Mouse (Mus musculus): ENCODE results near the gene Lgals4.

The Lgals4 gene

DNA sequence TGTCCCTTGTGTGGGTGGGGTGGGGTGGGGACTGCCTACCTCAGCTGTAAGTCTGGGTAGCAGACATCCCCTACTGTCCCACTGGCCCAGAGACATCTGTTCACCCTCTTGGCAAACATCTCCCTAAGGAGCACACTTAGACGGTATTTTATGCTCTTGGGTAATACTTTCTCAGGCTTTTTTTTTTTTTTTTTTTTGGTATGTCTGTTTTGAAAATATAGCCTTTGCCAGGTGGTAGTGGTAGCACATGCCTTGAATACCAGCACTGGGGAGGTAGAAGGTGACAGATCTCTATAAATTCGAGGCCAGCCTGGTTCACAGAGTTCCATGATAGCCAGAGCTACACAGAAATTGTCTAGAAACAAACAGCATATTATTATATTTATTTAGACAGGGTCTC lies 9.7 kb upstream of the Lgals4 start:
- no peak for DNase-seq

- DNase-seq, result peak; percentile 87
Measured at GRCm38 (mm10) chr7:28824941-28825685, 8.5 kb upstream of the Lgals4 start, which contains the start of gene Ech1. Gene Ech1 (plus strand): TSS chr7:28825217.

DNA sequence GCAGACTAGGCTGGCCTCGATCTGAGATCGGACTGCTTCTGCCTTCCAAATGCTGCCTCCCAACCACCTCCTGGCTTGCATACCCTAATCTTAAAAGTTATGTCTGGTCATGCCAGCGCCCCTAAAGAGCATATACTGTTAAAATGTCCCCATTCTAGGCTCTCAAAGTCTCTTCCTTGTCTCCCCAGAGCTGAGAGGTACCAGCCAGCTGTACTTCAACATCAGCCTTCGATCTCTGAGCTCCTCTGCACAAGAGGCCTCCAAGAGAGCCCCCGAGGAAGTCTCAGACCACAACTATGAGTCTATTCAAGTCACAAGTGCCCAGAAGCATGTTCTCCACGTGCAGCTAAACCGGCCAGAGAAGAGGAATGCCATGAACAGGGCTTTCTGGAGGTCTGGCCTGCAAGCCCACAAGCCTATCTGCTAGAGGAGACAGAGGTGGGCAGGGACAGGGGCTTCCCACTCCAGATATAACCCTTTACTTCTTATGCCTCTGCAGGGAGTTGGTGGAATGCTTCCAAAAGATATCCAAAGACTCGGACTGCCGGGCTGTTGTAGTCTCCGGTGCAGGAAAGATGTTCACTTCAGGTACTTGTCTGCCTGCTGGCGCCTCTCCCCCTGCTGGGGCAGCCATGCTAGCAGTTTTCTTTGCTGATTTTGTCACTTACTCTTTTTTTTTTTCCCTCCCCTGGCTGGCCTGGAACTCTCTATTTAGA lies 7.8 kb upstream of the Lgals4 start:
- no peak for DNase-seq

DNA sequence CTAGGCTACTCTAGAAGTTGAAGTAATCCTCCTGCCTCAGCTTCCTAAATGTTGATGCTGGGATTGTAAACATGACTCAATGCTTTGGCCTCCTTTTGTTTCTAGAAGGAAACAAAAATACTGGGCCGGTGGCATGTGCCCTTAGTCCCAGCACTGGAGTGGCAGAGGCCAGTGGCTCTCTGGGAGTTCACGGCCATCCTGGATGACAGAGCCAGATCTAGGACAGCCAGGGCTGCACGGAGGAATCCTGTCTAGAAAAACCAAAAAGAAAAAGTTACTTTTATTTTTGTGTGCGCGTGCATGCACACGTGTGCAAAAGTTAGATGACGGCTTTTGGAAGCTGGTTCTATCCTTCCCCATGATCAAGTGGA lies 7.3 kb upstream of the Lgals4 start:
- no peak for DNase-seq

GRCm38 (mm10) chr7:28827338-28827737 lies 6.3 kb upstream of the Lgals4 start:
- DNase-seq, result peak; percentile 53

- no peak for DNase-seq
Measured at GRCm38 (mm10) chr7:28829821-28830220, 3.8 kb upstream of the Lgals4 start.

DNA sequence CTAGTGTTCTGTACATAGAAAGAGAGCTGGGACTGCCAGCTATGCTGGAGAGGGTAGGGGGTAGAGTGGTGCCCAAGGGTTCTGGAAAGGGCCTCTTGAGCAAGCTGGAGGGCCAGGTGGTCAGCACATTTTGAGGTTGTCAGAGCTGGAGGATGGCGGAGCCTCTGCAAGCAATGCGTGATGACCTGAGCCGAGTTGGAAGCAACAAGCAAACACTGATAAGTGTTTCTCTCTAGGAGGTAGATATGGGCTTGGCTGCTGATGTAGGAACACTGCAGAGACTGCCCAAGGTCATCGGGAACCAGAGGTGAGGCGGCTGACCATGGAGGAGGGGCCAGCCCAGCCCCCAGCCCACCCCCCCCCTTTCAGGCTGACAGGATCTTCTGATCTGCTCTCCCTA lies 2.7 kb upstream of the Lgals4 start:
- no peak for DNase-seq

- no peak for DNase-seq
Measured at GRCm38 (mm10) chr7:28831411-28832125, 2.1 kb upstream of the Lgals4 start.

- DNase-seq, result no peak
Measured at GRCm38 (mm10) chr7:28832137-28832536, 1.5 kb upstream of the Lgals4 start.

GRCm38 (mm10) chr7:28836936-28837335 lies 3.3 kb downstream of the Lgals4 start:
- DNase-seq, result no peak

DNA sequence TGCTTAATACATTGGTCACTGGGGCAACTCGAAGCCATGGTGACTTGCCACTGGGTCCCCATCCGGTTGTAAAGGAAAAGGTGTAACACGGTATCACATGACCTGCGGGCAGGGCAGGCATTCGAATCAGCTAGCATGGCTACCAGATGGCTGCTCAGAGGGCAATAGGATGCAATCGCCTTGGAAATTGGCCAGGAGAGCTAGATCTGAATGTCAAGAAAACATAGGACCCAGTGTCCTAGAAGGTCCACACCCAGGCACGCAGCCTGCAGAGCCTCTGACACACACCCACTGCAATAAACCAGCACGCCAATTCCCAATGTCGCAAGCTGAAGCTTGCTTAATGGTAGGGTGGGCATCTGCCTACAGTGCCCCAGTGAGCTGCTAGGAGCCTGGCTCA lies 4.7 kb downstream of the Lgals4 start:
- DNase-seq, result no peak

DNA sequence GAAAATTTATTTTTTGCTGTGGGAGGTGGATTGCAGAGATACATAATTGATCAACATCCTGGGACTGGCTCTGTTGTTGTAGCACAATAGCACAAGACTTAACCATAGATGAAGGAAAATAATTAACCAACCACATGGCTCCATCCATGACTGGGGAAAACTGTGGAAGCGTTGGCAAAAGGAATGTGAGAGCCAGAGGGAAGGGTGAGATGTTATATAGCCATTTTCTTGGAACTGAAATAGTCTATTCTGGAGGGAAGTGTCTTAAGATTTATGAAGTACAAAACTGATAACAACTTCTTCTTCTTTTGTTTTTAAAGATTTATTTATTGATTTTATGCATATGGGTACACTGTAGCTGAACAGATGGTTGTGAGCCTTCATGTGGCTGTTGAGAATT lies 13.6 kb downstream of the Lgals4 start:
- DNase-seq, result no peak

DNA sequence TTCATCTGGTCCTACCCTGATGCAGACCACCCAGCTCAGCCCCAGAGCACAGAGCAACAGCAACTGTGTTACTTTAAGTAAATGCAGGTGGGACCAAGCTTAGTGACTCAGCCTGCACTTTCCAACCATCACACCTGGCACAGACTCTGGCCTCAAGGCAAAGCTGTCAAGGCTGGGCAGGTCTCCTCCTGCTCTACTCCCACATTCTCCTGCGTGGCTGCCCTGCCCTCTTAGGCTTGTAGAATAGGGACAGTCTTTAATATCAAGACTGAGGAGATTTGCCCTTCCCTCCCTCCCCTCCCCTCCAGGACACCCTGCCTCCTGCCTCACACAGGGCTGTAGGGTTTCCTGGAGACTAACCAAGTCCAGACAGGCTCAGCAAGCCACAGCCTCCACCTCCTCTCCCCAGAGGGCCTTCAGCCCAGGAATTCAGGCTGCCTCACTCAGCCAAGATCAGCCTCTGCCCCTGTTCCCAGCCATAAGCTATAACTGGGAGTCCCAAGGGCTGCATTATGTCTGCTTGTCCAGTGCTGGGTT lies 16.1 kb downstream of the Lgals4 start:
- DNase-seq, result no peak

DNA sequence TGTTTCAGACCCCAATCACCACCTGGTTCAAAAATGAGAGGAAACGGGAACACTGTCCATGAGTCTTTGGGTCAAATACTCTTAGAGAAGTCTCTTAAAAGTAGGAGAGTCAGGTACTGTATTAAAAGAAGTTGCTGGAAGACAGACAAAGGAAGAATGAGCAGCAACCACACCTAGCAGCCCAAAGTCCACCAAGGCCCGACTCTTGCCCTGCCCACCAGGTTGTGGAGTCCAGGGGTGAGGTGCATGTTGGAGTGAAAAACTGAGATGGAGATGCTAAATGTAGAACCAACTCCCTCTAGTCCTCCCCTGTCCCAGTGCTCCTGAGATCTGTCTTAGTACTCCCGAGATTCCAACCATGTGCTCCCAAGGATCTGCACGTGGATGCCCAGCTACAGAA lies 17.0 kb downstream of the Lgals4 start:
- DNase-seq, result no peak

- no peak for DNase-seq
Measured at GRCm38 (mm10) chr7:28859953-28860352, 26.3 kb downstream of the Lgals4 start.

GRCm38 (mm10) chr7:28860898-28861297 lies 27.2 kb downstream of the Lgals4 start:
- no peak for DNase-seq

DNA sequence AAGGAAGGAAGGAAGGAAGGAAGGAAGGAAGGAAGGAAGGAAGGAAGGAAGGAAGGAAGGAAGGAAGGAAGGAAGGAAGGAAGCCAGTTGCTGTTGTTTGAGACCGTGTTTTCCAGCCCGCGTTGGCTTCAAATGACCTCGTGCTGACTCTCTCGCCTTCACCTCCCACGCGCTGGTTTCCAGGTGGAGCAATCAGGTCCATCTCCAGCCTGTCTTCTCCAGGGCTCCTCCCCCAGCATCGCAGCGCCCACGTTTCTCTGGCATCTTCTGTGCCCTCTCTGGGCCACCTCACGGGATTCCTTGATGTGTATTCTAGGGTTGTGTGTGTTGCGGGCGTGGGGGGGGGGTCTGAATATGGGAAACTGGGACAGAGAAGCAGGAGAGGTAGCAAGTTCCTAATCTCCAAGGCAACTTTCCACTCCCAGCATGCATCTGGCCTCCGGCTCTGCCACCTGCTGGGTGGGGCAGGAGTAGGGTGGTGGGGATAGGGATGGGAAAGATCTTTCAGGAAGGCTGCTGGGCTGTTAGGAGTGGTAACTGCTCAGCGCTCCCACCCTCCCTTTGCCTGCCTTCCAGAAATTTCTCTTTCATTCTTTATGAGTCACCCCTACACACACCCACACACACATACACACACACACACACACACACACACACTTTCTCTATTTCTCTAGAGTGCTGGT lies 29.3 kb downstream of the Lgals4 start:
- DNase-seq, result peak; percentile 77

- no peak for DNase-seq
Measured at GRCm38 (mm10) chr7:28863540-28863939, 29.9 kb downstream of the Lgals4 start, which contains the start of gene Lgals7. Gene Lgals7 (plus strand): TSS chr7:28863853.

DNA sequence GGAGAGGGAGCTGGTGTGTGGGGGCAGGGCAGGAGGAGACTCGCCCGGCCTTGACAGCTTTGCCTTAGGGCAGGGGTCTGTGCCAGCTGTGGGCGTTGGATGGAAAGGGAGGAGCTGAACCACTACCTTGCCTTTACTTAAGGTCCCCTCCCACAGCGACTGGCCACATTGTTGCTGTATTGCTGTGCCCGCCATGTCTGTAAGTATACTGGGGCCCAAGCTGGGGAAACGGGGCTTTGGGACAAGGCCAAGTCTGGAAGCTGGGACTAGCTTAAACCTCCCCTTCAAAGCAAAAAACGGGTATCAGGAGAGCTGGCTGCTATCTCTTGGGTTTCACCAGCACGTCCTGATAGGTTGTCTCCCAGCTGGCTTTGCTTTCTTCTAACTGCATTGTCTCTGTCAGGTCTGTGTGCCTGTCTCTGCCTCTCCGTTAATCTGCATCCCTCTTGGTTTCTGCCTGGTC lies 30.7 kb downstream of the Lgals4 start:
- no peak for DNase-seq

- peak; percentile 84 for DNase-seq
Measured at GRCm38 (mm10) chr7:28865481-28866300, 32.0 kb downstream of the Lgals4 start.

DNA sequence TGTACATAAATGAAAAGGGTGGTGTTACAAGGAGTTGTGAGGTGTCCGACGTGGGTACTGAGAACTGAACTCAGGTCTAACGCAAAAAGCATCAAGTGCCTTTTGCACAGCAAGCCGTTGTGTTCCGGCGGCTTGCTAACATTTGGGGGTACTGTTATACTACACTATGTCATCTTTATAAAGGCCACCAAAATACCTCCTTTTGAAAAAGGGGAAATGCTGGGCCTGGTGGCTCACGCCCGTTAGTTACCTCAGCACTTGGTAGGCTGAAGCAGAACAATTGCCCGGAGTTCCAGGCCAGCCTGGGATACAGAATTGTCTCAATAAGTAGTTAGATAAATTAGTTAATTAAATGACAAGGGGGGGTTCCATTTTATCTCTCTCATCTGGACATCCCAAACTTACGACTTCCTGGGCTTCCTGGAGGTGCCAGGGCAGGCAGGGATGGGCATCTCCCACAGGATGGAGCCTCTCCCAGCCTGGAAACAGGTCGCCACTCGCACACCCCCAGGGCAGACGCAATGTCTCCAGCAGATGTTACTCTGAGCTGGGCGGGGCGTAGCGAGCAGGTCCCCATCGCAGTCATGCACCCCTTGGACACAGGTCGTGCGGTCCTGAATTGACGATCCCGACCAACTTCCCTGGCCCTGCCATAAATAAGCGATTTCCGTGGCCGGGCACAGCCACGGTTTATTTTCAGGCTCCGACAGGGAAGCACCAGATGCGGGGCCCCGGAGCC lies 33.3 kb downstream of the Lgals4 start:
- no peak for DNase-seq

All from right cerebral cortex, postnatal 25 days (tissue).